Mouse (Mus musculus) megakaryocyte, adult 5-6 weeks (primary cell): ENCODE data around the gene Col26a1. TPM values are rescaled to one million over a fixed set of nuclear protein-coding genes. Genes with fewer than 3 reads are reported as not detected.

Source experiments
- ATAC-seq: 2 replicates; pipeline ENCODE4 v1.8.0; 2016; ENCODE audit warnings: mild to moderate bottlenecking, inconsistent platforms; ENCODE audit not compliant: poor library complexity, severe bottlenecking
- total RNA-seq, 2 experiments: library from RNA; stranded (forward) in 1 of 2; stranded (reverse) in 1 of 2; fragments of 153-499, 151-499 nt in 1 of 2; fragments of 221-1000, 200-1000 nt in 1 of 2; gene quantifications; 2 replicates each; pipeline versions ENCODE4 v1.2.3 to v1.2.4; 2015 to 2017

Col26a1 gene
- total RNA-seq (2015): not detected in 2 replicates
- not detected in 2 replicates for total RNA-seq (2017)

DNA sequence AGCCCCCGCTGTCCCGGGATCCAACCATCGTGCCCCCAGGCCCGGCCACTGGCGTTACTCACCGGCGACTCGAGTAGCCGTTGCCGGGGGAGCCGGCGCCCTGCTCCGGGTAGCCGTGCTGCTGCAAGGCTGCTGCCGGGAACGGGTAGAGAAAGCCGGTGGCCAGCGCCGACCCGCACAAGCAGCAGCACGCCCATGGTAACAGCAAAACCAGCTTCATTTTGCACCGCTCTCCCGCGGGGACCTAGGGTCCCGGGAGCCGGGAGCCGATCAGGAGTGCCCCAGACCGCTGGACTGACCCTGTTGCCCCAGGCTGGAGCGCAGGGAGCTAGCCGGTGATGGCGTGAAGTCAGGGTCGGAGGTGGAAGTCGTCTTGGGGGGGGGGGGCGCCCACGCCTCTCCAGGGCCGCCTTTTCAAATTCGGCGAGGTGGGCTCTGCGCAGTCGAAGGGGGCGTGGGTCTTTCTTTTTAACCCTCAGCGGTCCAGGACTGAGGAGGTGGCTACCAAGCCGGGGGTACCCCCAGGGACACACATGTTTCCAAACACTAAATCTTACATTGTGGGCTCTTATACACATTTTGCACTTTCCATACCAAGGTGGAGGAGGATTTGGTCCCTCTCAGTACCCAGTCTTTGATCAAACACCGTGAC, at the start of gene Col26a1:
Gene Col26a1 (minus strand): TSS at position 422 of the 652 bp plus-strand sequence.
- no peak for ATAC-seq

GRCm38 (mm10) chr5:136931896-136932295, 48.9 kb upstream of the Col26a1 start:
- no peak for ATAC-seq

- peak; percentile 90 for ATAC-seq
Observed at GRCm38 (mm10) chr5:136929073-136929472, 46.1 kb upstream of the Col26a1 start.

DNA sequence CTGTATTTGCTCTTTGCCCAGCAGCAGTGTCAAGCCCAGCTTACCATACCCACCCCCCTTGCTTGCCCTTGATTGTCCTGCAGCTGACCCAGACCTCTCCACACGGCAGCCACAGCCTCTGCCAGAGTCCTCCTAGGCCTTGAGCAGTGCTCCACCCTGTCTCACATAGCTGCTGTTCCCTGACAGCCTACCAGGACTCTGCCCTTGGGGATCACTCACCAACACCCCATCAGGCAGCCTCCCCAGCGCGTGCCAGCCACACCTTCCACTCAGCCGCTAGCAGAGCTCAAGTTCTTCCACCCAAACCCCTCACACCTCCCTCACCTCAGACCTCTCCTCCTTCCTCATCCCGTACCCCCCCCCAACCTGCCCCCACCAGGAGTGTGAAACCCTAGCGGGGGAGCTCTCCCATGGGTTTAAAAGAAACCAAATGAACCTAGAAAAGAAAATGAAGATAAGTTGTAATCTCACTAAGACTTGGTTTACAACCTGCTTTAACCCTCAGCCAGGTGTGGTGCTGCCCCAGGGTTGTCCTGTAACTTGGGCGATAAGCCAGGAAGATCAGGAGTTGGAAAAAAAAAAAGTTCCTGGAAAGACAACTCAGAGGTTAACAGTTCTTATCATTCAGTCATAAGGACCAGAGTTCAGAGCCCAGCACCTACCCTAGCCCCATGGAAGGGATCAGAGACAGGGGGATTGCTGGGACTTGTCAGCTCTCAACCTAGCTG, 40.9 kb upstream of the Col26a1 start:
- no peak for ATAC-seq

- ATAC-seq: no peak
Observed at GRCm38 (mm10) chr5:136922830-136923229, 39.8 kb upstream of the Col26a1 start.

DNA sequence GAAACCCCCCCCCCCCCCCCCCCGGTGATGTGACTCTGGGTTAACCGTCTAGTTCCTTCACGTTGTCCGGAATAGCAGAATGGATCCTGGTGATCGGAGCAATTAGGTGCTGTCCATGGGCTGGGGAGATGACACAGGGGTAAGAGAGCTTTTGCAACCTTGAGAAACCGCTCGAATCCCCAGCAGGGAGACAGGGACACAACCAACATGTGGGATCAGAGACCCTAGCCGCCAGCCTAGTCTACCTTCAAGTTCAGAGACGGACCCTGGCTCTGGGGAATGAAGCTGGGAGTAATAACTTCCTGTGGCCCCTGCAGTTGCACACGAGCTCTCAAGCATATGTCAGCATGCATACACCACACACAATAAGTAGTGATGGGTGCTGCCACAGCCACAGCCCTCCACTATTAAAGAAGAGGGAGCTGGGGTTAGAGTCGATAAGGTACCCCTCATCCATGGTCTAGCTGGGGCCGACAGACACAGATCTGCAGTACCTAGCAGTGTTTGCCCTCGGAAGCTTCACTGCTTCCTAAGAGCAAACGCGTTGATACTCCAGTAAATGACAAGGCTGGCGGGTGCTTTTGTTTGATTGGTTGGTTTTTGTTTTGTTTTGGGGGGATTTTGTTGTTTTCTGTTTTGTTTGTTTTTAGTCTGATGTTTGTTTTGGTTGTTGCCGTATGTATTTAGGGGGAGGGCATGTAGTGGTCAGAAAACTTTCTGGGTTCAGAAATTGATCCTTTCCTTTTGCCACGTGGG, 36.7 kb upstream of the Col26a1 start:
- no peak for ATAC-seq

DNA sequence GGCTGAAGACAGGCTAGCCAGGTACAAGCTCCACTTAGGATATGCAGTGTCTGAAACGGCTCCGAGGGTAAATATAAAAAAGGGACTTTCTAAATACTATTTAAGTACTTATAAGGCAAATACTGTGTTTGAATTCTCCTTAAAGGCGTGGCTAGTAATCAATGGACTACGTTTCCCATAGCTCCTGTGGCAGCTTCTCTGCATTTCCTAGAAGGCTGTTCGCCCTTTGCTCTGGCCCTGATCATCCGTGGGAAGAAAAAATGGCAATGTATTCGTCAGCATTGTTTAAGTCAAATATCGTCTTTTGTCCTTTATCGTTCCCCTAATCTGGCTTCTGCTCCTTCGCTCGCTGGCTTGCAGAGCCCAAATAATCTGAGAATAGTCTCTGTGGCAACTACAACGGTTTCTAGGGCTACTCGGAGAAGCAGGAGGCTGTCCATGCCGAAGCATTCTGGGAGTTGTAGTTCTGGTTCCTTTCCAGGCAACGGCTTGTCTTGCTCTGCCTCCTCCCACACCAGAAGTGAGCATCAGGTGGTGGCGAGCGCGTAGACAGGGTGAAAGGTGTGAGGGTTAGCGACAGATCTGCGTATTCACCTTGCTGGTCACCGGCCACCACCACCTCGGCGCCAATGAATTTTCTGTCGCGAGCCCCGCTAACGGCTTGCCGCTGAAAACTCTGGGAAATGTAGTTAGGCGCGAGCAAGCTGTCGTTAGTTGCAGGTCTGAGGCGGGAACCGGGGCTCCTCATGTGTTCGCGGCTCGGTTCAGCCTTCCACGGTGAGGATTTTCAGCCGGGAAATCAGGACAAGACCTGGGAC, 35.9 kb upstream of the Col26a1 start:
- peak; percentile 99 for ATAC-seq

DNA sequence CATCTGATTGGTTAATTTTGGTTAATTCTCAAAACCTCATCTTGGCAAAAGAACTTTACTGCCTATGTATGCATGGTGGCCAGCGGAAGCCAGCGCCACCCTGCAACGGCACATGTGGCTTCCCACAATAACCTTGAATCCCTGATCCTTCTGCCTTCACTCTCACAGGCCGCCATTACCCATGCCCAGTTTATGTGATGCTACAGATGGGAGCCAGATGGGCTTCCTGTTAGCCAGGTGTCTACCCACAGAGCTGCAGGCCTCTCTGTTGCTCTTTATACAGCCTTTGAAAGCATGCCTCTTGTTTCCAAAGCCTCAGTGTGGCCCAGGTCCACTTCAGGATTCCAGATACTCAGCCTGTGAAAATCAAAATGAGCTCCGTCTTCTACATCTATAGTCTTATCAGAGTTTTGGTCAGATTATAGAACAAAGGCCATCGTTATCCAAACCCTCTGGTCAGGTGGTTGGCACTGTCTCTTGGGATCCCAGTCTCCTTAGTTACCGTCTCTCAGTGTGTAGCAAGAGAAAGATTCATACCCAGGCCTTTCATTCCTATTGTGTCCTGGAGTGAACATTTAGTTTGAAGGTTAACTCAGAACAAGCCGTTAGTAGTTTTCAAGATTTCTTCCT, 34.7 kb upstream of the Col26a1 start:
- ATAC-seq: no peak

DNA sequence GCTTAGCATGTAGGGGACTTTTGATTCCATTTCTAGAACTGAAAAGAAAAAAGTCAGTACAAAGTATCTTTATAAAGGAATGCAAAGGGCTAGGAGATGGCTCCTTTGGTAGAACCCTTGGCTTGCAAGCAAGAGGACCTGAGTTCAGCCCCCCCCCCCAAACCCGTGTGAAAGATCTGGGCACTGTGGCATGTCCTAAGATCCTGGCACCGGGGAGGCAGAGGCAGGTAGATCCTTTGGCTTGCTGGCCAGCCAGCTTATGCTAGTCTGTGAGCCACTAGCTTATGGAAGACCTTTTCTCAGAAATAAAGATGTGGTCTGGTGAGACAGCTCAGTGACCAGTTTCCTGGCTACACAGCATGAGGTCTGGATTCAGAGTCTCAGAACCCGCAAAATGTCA, 31.2 kb upstream of the Col26a1 start:
- ATAC-seq: no peak

- ATAC-seq: peak; percentile 92
Observed at GRCm38 (mm10) chr5:136907991-136908857, 25.2 kb upstream of the Col26a1 start, which contains the start of gene Ift22. Gene Ift22 (plus strand): TSS chr5:136908150.

DNA sequence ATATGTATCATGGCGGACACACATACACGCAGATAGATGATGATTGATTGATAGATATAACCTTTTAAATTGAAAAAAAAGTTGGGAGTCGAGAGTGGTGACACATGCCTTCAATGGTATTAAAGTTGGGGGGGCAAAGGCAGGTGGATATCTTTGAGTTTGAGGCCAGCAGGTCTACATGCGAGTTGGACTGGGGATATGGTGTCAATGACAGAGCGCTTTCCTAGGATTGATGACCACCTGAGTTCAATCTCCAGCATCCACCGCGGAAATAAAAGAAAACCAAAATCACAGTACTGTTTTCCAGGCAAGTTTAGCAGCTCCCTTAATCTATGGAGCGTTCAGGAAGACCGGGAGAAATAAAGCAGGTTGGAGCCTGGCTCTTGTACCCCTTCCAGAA, 24.6 kb upstream of the Col26a1 start:
- no peak for ATAC-seq

GRCm38 (mm10) chr5:136905630-136906029, 22.6 kb upstream of the Col26a1 start:
- no peak for ATAC-seq

- ATAC-seq: no peak
Observed at GRCm38 (mm10) chr5:136904621-136905020, 21.6 kb upstream of the Col26a1 start.

DNA sequence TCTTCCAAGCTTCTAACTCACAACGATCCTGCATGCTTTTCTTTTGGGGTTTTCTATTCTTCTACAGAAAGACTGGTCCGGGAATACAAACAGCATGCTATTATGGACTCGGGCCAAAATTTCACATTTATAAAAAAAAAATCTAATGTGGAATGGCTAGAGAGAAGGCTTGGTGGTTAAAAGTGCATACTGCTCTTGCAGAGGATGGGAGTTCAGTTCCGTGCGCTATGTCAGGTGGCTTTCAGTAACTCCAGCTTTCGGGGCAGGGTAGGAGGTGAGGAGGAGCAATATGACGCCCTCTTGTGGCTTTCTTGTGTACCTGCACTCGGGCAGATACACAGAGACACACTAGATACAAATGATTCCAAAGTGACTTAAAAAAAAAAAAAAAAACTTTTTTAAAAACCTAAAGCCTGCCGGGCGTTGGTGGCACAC, 12.5 kb upstream of the Col26a1 start:
- no peak for ATAC-seq

DNA sequence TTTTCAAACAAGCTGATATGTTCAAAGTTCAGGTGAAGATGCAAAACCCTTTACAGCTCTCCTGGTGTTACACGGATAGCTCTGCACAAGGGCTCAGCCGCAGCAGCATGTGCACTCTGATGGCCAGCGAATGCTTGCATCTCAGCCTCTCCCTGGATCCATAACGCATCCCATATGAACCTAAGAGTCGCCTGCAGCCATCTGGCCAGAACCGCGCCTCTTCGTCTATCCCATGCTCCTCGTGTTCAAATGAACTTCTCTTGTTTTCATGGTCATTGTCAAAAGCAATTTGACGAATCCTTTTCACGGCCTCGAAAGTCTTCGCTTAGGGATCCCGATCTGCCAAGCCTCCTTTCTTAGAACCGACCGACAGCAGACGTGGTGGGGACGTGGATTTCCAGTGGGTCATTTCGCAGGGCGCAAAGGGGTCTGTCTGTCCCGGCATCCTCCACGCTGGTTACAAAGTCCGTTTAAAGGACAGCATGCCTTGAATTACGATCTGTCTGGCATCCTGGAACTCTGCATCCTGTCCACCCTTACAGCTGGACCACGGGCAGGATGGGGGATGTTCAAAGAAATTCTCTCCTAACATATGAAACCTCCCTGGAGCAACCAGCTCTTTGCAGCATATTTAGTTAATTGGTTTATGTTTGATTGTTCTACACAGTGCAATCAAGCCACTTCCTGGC, 12.0 kb upstream of the Col26a1 start:
- no peak for ATAC-seq

GRCm38 (mm10) chr5:136888539-136889355, 5.7 kb upstream of the Col26a1 start:
- no peak for ATAC-seq

DNA sequence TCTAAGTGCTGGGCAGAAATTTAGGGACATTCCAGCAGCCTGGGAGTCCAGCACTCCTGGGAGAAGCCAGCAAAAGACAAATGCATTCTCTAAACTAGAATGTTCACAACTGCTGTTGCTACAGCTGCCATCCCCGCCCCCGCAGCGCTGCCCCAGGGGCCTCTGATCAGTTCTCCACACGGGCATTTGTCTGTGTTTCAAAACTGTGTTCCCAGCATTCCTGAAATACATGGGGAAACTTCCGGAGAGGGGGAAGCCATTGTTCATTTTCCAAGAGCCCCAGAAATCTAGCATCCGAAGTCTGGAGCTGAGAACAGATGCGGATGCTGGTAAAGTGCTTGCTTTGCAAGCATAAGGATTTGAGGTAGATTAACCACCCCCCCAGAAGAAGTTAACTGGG, 3.9 kb upstream of the Col26a1 start:
- ATAC-seq: no peak
